Mouse (Mus musculus): ENCODE measurements at regions not wholly inside any gene's neighbourhood (a gene's known extent, or its start where the extent isn't known, plus 50 kb on each side); places are given as distances from the start of the nearest gene placed in this dataset.

GRCm38 (mm10) chr10:100152821-100153220 is 137.4 kb downstream of the Kitl start:
- no peak for DNase-seq (ENCODE audit: low spot score in 2 of 2)

DNA sequence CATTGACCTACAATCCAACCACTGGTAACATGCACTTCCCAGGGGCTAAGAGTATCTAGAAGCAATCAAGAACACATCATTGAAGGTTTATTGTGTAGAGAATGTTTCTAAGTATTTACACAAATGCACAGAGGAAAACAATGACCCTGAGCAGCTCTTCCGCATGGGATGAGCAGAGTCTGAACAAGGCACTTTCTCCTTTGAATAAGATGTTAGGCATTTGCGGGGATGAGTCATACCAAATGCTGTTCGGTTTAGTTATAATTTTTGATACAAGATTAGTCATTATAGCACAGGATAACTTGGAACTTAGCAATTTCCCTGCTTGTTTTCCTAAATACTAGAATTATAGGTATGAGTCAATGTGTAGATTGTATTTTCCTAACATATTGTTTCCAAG is 137.9 kb downstream of the Kitl start:
- no peak for DNase-seq (ENCODE audit: low spot score in 2 of 2)

- DNase-seq (ENCODE audit: low spot score in 2 of 2): no peak
Measured at GRCm38 (mm10) chr10:100155566-100155965, 140.1 kb downstream of the Kitl start.

DNA sequence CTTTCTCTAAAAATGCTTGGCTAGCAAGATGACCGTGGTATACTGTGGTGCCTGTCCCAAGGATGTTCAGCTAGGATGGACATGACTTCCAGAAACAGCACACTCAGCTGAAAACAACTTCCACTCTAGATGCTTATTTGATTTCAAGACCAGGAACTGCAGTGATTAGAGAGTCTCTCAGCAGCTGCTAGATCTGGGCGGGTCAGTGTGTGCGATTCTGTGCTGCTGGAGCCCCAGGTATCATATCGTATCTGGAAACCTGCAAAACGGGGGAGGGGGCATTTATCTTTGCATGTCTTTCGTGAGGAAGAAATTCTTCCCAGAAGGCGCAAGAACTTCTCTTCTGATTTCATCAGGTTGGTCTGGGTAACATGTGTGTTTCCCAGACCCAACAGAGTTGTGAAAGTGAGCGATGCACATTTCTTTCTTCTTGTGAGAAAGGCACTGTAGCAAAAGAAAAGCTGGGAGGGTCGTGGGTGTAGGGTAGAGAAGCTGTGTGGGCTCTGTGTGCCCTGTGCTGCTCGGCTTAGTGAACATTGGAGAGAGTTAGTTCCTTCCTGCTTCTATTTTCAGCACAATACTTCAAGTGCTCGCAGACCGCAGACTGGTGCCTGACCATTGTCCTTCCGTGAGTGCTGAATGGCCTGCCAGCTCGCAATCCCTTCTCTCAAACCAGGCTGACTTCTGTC is 144.6 kb downstream of the Kitl start:
- DNase-seq (ENCODE audit: low spot score in 2 of 2): no peak

GRCm38 (mm10) chr10:100160532-100160852 is 145.1 kb downstream of the Kitl start:
- DNase-seq (ENCODE audit: low spot score in 2 of 2): no peak

- DNase-seq (ENCODE audit: low spot score in 2 of 2): no peak
Measured at GRCm38 (mm10) chr10:100161117-100161516, 145.7 kb downstream of the Kitl start.

GRCm38 (mm10) chr10:100164526-100164925 is 149.1 kb downstream of the Kitl start:
- DNase-seq (ENCODE audit: low spot score in 2 of 2): no peak

DNA sequence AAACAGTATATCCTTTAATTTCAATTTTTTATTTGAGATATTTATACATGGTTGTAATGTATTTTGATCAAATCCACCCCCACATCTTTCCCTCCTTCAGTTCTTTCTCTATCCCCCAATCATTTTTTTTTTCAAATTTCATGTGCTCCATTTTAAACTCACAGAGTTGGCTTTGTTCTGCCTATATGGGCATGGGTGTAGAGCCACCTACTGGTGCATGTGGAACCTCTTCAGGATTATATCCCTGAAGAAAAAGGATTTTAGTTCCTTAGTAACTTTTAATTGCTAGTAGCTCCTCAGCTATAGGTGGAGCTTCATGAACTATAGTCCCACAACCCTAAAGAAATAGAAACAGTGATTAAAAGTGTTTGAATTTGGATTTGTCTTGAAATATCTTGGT is 155.4 kb downstream of the Kitl start:
- DNase-seq (ENCODE audit: low spot score in 2 of 2): no peak

- DNase-seq (ENCODE audit: low spot score in 2 of 2): no peak
Measured at GRCm38 (mm10) chr10:100197673-100198072, 137.8 kb upstream of the Gm4301 start.

DNA sequence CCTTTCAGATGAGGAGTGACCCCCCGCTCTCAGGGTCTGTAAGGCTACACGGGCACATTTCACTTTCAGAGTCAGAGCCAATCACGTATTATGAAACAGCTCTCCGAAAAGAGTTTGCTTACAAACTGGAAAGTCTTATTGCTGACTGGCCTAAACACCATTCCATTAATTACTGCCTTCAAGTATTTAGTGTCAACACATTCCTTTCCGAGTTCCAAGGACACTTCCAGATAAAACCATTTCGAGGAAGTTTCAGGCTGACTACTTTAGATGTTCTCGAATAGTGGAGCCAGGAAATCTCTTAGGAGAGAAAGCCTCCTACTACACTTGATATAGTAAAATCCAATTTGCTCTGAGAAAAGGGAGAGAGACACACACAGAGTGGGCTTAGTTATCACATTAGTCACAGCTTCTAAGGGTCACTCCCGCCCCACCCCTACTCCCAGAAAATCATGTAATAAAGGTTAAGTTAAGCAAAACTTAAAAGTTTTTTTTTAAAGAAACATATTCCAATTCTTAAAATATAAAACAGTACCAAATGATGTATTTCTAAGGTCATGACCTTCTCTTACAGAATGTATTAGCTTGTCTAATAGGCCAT is 136.3 kb upstream of the Gm4301 start:
- no peak for DNase-seq (ENCODE audit: low spot score in 2 of 2)

GRCm38 (mm10) chr10:100200431-100200830 is 135.0 kb upstream of the Gm4301 start:
- no peak for DNase-seq (ENCODE audit: low spot score in 2 of 2)

DNA sequence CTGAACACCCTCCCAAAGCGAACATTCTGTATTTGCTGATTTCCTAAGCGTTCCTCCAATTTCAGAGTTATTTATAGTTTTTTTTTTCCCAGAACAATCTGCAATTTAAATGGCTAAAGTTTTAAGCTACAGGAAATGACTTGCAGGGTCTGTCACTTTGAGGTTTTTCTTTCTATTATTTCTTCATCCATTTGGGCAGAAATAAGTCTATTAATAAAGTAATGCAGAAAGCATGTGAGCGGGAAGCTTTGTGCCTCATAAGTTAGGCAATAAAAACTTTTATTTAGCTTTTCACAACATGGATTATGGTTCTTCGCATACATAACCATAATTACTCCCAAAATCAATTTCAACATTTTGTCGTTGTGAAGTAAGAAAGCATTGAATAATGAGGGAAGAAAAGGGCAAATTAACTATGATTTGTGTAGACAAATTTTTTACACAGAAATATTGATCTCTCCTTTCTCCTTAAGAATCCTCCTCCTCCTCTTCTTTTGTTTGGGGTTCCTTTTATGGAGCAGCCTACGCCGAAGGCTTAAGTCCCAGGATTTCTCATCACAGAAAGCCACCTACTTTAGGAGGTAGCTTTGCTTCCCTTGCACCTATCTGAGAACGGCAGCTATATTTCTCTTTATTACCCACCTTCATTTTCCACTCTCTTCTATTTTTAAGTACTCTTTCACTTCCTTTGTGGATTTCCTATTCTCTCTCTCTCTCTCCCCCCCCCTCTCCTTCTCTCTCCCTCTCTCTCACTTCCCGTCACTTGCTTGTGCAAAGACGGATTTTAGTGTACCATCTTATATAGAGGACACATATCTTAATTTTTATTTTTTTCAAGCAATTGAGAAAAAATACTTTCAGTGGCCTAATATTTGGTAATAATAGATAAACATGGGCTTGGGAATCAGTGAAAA is 128.6 kb upstream of the Gm4301 start:
- DNase-seq (ENCODE audit: low spot score in 2 of 2): no peak

GRCm38 (mm10) chr10:100210684-100211083 is 124.8 kb upstream of the Gm4301 start:
- peak in 1 of 2 experiments; percentile 6 for DNase-seq (ENCODE audit: low spot score in 2 of 2)

- no peak for DNase-seq (ENCODE audit: low spot score in 2 of 2)
Measured at GRCm38 (mm10) chr10:100224459-100225097, 110.9 kb upstream of the Gm4301 start.

DNA sequence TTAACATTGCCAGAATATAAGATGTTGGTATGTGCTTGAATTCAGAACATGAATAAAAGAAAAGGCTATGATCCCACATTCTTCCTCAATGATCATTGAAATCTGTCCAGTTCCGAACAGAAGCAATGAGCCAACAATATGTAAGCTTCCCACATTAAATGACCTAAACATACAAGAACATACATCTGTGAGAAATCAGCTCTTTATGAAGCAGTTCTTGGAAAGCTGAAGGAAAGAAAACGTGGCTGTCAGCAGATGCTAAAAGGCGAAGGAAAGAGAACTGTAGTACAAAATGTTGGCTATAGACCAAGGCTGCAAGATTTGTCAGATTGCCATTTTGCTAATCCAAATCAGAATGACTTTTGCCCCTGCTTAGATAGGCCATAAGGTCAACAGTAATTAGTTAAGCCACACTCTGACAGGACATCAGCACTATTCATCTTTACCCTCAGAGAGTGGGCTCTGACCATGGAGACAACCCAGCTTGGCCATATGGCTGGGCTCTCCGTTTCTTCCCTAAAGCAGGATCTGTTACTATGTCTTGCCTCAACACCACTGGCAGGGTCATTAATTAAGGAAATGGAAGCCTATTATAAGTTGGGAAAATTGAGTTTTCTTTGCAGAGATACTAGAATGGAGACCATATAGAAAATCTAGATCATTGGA is 76.1 kb upstream of the Gm4301 start:
- no peak for DNase-seq (ENCODE audit: low spot score in 2 of 2)

DNA sequence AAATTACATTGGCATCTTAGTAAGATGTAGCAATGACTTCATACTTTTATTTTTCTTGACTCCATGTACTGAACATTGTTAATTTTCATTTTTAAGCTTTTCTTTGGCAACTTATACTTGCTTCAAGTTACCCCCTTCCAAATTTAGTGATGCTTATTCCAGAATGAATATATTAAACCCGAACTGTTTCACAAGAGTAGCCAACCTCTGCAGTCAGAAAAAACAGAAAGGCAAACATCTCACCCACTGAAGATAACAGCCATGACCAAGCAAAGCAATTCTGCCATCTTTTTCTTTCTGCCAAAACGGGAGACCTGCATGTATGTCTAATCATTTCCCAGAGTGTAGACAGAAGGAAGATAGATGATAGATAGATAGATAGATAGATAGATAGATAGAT is 72.0 kb upstream of the Gm4301 start:
- no peak for DNase-seq (ENCODE audit: low spot score in 2 of 2)

- DNase-seq (ENCODE audit: low spot score in 2 of 2): no peak
Measured at GRCm38 (mm10) chr10:100264066-100264465, 71.4 kb upstream of the Gm4301 start.

- DNase-seq (ENCODE audit: low spot score in 2 of 2): no peak
Measured at GRCm38 (mm10) chr10:100282471-100282870, 53.0 kb upstream of the Gm4301 start.
